Mouse (Mus musculus): ENCODE measurements around the gene Vash1. TPM values are rescaled to one million over a fixed set of nuclear protein-coding genes. Genes with fewer than 3 reads are reported as not detected.

The Vash1 gene
- total and polyA plus RNA-seq, 2 experiments from 2014 or later: 33.2 to 93.0 TPM

- ATAC-seq: no peak
- H3K9me3 ChIP-seq (ENCODE audit: low read length): no peaks in the 10 kb centered on the region
- 61% methylated on average over 3 of the region's 3 CpGs for WGBS
- DNase-seq: no peak
- peak; percentile 52 for TF ChIP-seq CTCF (IDR thresholded peaks at IDR 0.05; ENCODE audit: low read depth)
- no peak overlapping the region for H3K4me3 ChIP-seq (ENCODE audit: low read depth, low read length)
- no peak overlapping the region for H3K9ac ChIP-seq
- H3K4me2 ChIP-seq (ENCODE audit: low read depth): no peak overlapping the region
- no peaks in the 10 kb centered on the region for H3K36me3 ChIP-seq (ENCODE audit: insufficient read depth)
- H3K27ac ChIP-seq (ENCODE audit: low read depth, low read length): no peak overlapping the region
- no peaks in the 10 kb centered on the region for H3K4me1 ChIP-seq (ENCODE audit: insufficient read depth)
- no peaks in the 10 kb centered on the region for H3K27me3 ChIP-seq (ENCODE audit: insufficient read depth, low read length)
These were observed 12.8 kb upstream of the Vash1 start for GRCm38 (mm10) chr12:86665656-86666055.

GRCm38 (mm10) chr12:86668404-86668803 is 10.1 kb upstream of the Vash1 start:
- ATAC-seq (peak; percentile 66), DNase-seq (peak; percentile 75)

GRCm38 (mm10) chr12:86672105-86672504 is 6.4 kb upstream of the Vash1 start:
- no peak for ATAC-seq
- Histone ChIP-seq H3K27ac (ENCODE audit: low read depth, low read length) (no peak overlapping the region), H3K4me3 (ENCODE audit: low read depth, low read length) (no peak overlapping the region), H3K4me2 (ENCODE audit: low read depth) (no peak overlapping the region), H3K36me3 (ENCODE audit: insufficient read depth) (no peaks in the 10 kb centered on the region), H3K4me1 (ENCODE audit: insufficient read depth) (no peaks in the 10 kb centered on the region), H3K9ac (no peak overlapping the region), H3K27me3 (ENCODE audit: insufficient read depth, low read length) (no peaks in the 10 kb centered on the region), H3K9me3 (ENCODE audit: low read length) (no peaks in the 10 kb centered on the region)
- TF ChIP-seq CTCF (IDR thresholded peaks at IDR 0.05; ENCODE audit: low read depth): no peak
- WGBS: 81% methylated on average over 4 of the region's 4 CpGs
- no peak for DNase-seq

More at GRCm38 (mm10) chr12:86668404-86668803, 10.1 kb upstream of the Vash1 start:
- WGBS: 51% methylated on average over 2 of the region's 2 CpGs
- H3K27ac ChIP-seq (ENCODE audit: low read depth, low read length): no peak overlapping the region
- H3K27me3 ChIP-seq (ENCODE audit: insufficient read depth, low read length): no peaks in the 10 kb centered on the region
- H3K4me1 ChIP-seq (ENCODE audit: insufficient read depth): no peaks in the 10 kb centered on the region
- no peaks in the 10 kb centered on the region for H3K36me3 ChIP-seq (ENCODE audit: insufficient read depth)
- no peak overlapping the region for H3K4me2 ChIP-seq (ENCODE audit: low read depth)
- H3K9me3 ChIP-seq (ENCODE audit: low read length): no peaks in the 10 kb centered on the region
- H3K9ac ChIP-seq: no peak overlapping the region
- H3K4me3 ChIP-seq (ENCODE audit: low read depth, low read length): no peak overlapping the region
- TF ChIP-seq CTCF (IDR thresholded peaks at IDR 0.05; ENCODE audit: low read depth): no peak

- TF ChIP-seq CTCF (IDR thresholded peaks at IDR 0.05; ENCODE audit: low read depth): no peak
These were observed 6.0 kb upstream of the Vash1 start for GRCm38 (mm10) chr12:86672507-86672906.

GRCm38 (mm10) chr12:86679546-86679930 is 1.0 kb downstream of the Vash1 start:
- 0% methylated on average over 9 of the region's 9 CpGs for WGBS
- H3K36me3 ChIP-seq (ENCODE audit: insufficient read depth): no peaks in the 10 kb centered on the region
- ATAC-seq (no peak), DNase-seq (peak; percentile 52)
- H3K4me1 ChIP-seq (ENCODE audit: insufficient read depth): peaks cover 3% of the 10 kb centered on the region; the same call in 1 of the 2 replicates
- peak overlapping the region; percentile 70 for H3K4me2 ChIP-seq (ENCODE audit: low read depth)
- no peaks in the 10 kb centered on the region for H3K27me3 ChIP-seq (ENCODE audit: insufficient read depth, low read length)
- peak overlapping the region; percentile 98 for H3K9ac ChIP-seq
- peak overlapping the region; percentile 91 for H3K27ac ChIP-seq (ENCODE audit: low read depth, low read length)
- no peak for TF ChIP-seq CTCF (IDR thresholded peaks at IDR 0.05; ENCODE audit: low read depth)
- H3K4me3 ChIP-seq (ENCODE audit: low read depth, low read length): peak overlapping the region; percentile 91
- H3K9me3 ChIP-seq (ENCODE audit: low read length): no peaks in the 10 kb centered on the region

More at GRCm38 (mm10) chr12:86672507-86672906, 6.0 kb upstream of the Vash1 start:
- H3K4me1 ChIP-seq (ENCODE audit: insufficient read depth): no peaks in the 10 kb centered on the region
- H3K4me2 ChIP-seq (ENCODE audit: low read depth): no peak overlapping the region
- no peaks in the 10 kb centered on the region for H3K36me3 ChIP-seq (ENCODE audit: insufficient read depth)
- no peak overlapping the region for H3K27ac ChIP-seq (ENCODE audit: low read depth, low read length)
- no peak for DNase-seq
- no peak overlapping the region for H3K4me3 ChIP-seq (ENCODE audit: low read depth, low read length)
- H3K27me3 ChIP-seq (ENCODE audit: insufficient read depth, low read length): no peaks in the 10 kb centered on the region
- 80% methylated on average over 5 of the region's 5 CpGs for WGBS
- ATAC-seq: no peak
- no peaks in the 10 kb centered on the region for H3K9me3 ChIP-seq (ENCODE audit: low read length)
- no peak overlapping the region for H3K9ac ChIP-seq

GRCm38 (mm10) chr12:86679991-86680491 is 1.5 kb downstream of the Vash1 start:
- DNase-seq: peak; percentile 46
- Histone ChIP-seq H3K9me3 (ENCODE audit: low read length) (no peaks in the 10 kb centered on the region), H3K27ac (ENCODE audit: low read depth, low read length) (peak overlapping the region; percentile 91), H3K4me2 (ENCODE audit: low read depth) (peak overlapping the region; percentile 70), H3K36me3 (ENCODE audit: insufficient read depth) (no peaks in the 10 kb centered on the region), H3K9ac (peak overlapping the region; percentile 98), H3K4me1 (ENCODE audit: insufficient read depth) (peaks cover 4% of the 10 kb centered on the region), H3K27me3 (ENCODE audit: insufficient read depth, low read length) (no peaks in the 10 kb centered on the region), H3K4me3 (ENCODE audit: low read depth, low read length) (peak overlapping the region; percentile 91)
- no peak for TF ChIP-seq CTCF (IDR thresholded peaks at IDR 0.05; ENCODE audit: low read depth)
- 21% methylated on average over 12 of the region's 12 CpGs for WGBS
- no peak for ATAC-seq

GRCm38 (mm10) chr12:86680591-86681193 is 2.2 kb downstream of the Vash1 start:
- DNase-seq (peak; percentile 65), ATAC-seq (peak; percentile 45)
- Histone ChIP-seq H3K36me3 (ENCODE audit: insufficient read depth) (no peaks in the 10 kb centered on the region), H3K27me3 (ENCODE audit: insufficient read depth, low read length) (no peaks in the 10 kb centered on the region), H3K9me3 (ENCODE audit: low read length) (no peaks in the 10 kb centered on the region), H3K9ac (peak overlapping the region; percentile 98), H3K4me3 (ENCODE audit: low read depth, low read length) (peak overlapping the region; percentile 91), H3K27ac (ENCODE audit: low read depth, low read length) (peak overlapping the region; percentile 91), H3K4me1 (ENCODE audit: insufficient read depth) (peaks cover 9% of the 10 kb centered on the region), H3K4me2 (ENCODE audit: low read depth) (peak overlapping the region; percentile 70)
- 17% methylated on average over 11 of the region's 11 CpGs for WGBS
- TF ChIP-seq CTCF (IDR thresholded peaks at IDR 0.05; ENCODE audit: low read depth): peak; percentile 52

All from forebrain, postnatal 0 days (tissue).